Mouse (Mus musculus): ENCODE results near the gene Hmgb1.

- TF ChIP-seq CTCF (conservative IDR thresholded peaks at IDR 0.05; ENCODE audit: insufficient read depth, insufficient read length, low read depth, low read length) (no peak), POLR2A (IDR thresholded peaks at IDR 0.05; ENCODE audit: low read depth, low read length) (no peak)
These were observed 5.9 kb upstream of the Hmgb1 start for GRCm38 (mm10) chr5:149190160-149190559.

All from kidney, adult 2 months (tissue).